Mouse (Mus musculus) hindbrain, embryonic 14.5 days (tissue): ENCODE results near the gene Col6a4. TPM values are rescaled to one million over a fixed set of nuclear protein-coding genes. Genes with fewer than 3 reads are reported as not detected.
A peak's percentile ranks its signal among the peaks of the same experiment; 100 is the strongest.

Experiments used
- ATAC-seq: fragments of 200-750 bp; cut with Nextera tagmentation; 2 replicates; pipeline ENCODE4 v1.8.0; 2017; ENCODE audit warnings: moderate number of reproducible peaks, mild to moderate bottlenecking, moderate TSS enrichment, moderate library complexity; ENCODE audit not compliant: low FRiP score
- DNase-seq: peaks from one replicate; pipeline ENCODE4 v3.0.0-alpha.2; 2015; ENCODE audit warnings: low spot score
- H3K27ac ChIP-seq: fragments of 300-500 bp; sonication (generic); 2 replicates; pipeline ENCODE4 v1.5.1; 2014; ENCODE audit warnings: mild to moderate bottlenecking, moderate library complexity
- H3K27me3 ChIP-seq: fragments of 300-500 bp; sonication (generic); 2 replicates; pipeline ENCODE4 v1.6.1; 2014; ENCODE audit warnings: mild to moderate bottlenecking, low read length, mixed read lengths; ENCODE audit not compliant: control insufficient read depth, insufficient read depth
- H3K36me3 ChIP-seq: fragments of 300-500 bp; sonication (generic); replicated peaks from 2 replicates; pipeline ENCODE4 v1.6.1; 2014; ENCODE audit not compliant: control insufficient read depth, insufficient read depth
- H3K4me1 ChIP-seq: fragments of 300-500 bp; sonication (generic); replicated peaks from 2 replicates; pipeline ENCODE4 v1.6.1; 2014; ENCODE audit warnings: antibody characterized with exemption, low read length, mixed read lengths; ENCODE audit not compliant: control insufficient read depth, insufficient read depth
- H3K4me2 ChIP-seq: fragments of 300-500 bp; sonication (generic); replicated peaks from 2 replicates; pipeline ENCODE4 v1.6.1; 2014; ENCODE audit warnings: mild to moderate bottlenecking, moderate library complexity
- H3K4me3 ChIP-seq: fragments of 300-500 bp; sonication (generic); replicated peaks from 2 replicates; pipeline ENCODE4 v1.5.1; 2014; ENCODE audit warnings: mild to moderate bottlenecking, low read length
- H3K9ac ChIP-seq: fragments of 300-500 bp; sonication (generic); 2 replicates; pipeline ENCODE4 v1.6.1; 2014
- H3K9me3 ChIP-seq: fragments of 300-500 bp; sonication (generic); 2 replicates; pipeline ENCODE4 v1.6.1; 2016; ENCODE audit warnings: low read length; ENCODE audit not compliant: control insufficient read depth
- WGBS: fragments of 180-500 bp; shearing (Covaris S2); extraction: QIAGEN DNeasy Blood & Tissue Kit; methylation state at CpG from one replicate; pipeline ENCODE4 v1.1.7; 2014; 5-methylcytosine and 5-hydroxymethylcytosine counted together
- polyA plus RNA-seq: library from polyadenylated mRNA; unstranded; fragments of >200 nt; fragmentation: Nextera tagmentation; extraction: Ambion mirVana; gene quantifications from 2 replicates; pipeline ENCODE4 v1.2.1, GENCODE M21; 2014

The Col6a4 gene
- 0.32 and 0.87 TPM in 2 replicates for polyA plus RNA-seq

DNA sequence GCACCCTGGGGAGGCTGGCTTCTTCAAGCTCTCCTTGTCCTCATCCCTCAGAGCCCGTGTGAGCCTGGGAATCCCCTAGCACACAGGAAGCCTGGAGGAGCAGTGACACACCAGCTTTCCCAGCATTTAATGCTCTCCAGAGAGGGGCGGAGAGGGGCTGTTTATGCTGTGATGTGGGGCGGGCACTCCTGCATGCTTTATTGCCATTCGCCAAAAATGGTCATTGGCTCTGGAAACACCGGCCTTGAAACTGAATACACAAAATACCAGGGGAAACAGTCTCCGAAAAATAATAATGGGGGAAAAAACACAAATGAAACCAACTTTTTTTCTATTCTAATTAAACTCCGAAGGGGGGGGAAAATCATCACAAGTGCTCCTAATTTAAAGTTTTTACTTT lies at the start of gene Col6a4:
TSS of gene Col6a4 (minus strand) at position 101 of the 400 bp plus-strand sequence.
- no peak for ATAC-seq
- H3K27ac ChIP-seq = no peak within 1 kb of the TSS
- 68% methylated on average over 7 of the region's 7 CpGs for WGBS

DNA sequence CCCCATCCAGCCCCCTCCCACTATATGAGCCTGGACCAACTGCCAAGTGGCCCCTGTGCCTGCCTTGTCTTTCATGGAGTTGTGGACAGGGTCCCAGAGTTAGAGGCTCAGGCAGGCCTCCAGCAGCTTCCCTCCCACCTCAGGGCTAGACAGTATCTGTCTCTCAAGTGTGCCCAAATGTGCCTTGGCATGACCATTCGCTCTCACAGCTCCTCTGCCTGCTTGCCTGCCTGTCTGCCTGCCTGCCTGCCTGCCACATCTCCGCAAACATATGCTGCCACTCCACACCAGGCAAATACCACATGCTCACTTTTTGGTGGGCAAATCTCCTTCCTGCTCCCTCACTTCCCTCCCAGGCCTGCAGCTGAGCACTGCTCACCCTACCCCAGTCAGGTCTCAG lies 49.0 kb upstream of the Col6a4 start:
- ATAC-seq (no peak), DNase-seq (no peak)
- Histone ChIP-seq H3K4me2 (no peak overlapping the region), H3K4me3 (no peak overlapping the region), H3K36me3 (no peaks in the 10 kb centered on the region), H3K9me3 (no peaks in the 10 kb centered on the region), H3K9ac (no peak overlapping the region), H3K4me1 (peaks cover 31% of the 10 kb centered on the region), H3K27me3 (no peaks in the 10 kb centered on the region), H3K27ac (no peak overlapping the region)
- 71% methylated on average over 2 of the region's 2 CpGs for WGBS

More for the DNA sequence above, at the start of gene Col6a4:
- Histone ChIP-seq H3K9me3 (no peaks in the 10 kb centered on the region), H3K9ac (no peak within 1 kb of the TSS), H3K4me1 (no peaks in the 10 kb centered on the region), H3K36me3 (no peaks in the 10 kb centered on the region), H3K27me3 (no peaks in the 10 kb centered on the region), H3K4me2 (no peak within 1 kb of the TSS), H3K4me3 (no peak within 1 kb of the TSS)
- DNase-seq = no peak

DNA sequence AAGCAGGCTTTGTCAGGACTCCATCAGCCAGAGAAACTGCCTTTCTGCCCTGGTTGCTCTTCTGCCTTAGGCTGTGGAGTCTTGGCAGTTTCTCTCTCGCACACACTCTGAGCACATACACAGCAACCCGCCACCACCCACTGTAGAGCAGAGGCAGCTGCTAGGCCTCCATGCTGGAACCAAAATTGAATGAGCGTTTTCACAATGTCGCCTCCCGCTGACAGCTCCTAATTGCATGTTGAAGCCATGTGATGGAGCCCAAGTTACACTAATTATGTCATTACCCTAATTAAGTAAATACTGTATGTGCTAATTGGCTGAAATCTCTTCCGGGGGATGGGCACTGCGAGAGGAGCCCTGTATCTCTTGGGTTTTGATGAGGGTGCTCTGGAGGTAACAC lies 47.6 kb upstream of the Col6a4 start:
- ATAC-seq (no peak), DNase-seq (no peak)
- no peaks in the 10 kb centered on the region for H3K27me3 ChIP-seq
- no peak overlapping the region for H3K9ac ChIP-seq
- H3K27ac ChIP-seq = peak overlapping the region; percentile 55; the same call in 1 of the 2 replicates
- no peak overlapping the region for H3K4me3 ChIP-seq
- H3K36me3 ChIP-seq = no peaks in the 10 kb centered on the region
- H3K9me3 ChIP-seq = no peaks in the 10 kb centered on the region
- WGBS = 59% methylated on average over 7 of the region's 7 CpGs
- H3K4me1 ChIP-seq = peaks cover 27% of the 10 kb centered on the region
- H3K4me2 ChIP-seq = no peak overlapping the region

DNA sequence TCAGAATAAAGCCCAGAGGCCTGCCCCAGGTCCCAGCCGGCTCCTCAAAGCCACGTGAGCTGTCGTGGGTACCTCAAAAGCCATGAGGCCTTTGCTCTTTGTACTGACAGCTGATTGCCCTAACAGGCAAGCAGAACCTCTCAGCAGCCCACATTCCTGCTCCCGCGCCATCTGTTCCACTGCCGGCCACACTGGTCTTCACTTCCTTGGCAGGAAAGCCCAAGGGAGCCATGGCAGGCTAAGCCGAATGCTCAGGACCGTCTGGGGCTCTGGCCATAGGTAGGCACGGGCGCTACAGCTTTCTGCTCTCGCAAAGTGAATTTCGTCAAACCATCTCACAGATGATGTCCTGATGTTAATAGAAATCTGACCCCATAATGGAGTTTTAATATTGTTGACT lies 45.4 kb upstream of the Col6a4 start:
- 54% methylated on average over 12 of the region's 12 CpGs for WGBS
- DNase-seq (no peak), ATAC-seq (no peak)
- Histone ChIP-seq H3K9me3 (no peaks in the 10 kb centered on the region), H3K4me2 (no peak overlapping the region), H3K27me3 (no peaks in the 10 kb centered on the region), H3K36me3 (no peaks in the 10 kb centered on the region), H3K4me3 (no peak overlapping the region), H3K4me1 (peaks cover 21% of the 10 kb centered on the region), H3K27ac (peak overlapping the region; percentile 48; the same call in 1 of the 2 replicates), H3K9ac (no peak overlapping the region)

DNA sequence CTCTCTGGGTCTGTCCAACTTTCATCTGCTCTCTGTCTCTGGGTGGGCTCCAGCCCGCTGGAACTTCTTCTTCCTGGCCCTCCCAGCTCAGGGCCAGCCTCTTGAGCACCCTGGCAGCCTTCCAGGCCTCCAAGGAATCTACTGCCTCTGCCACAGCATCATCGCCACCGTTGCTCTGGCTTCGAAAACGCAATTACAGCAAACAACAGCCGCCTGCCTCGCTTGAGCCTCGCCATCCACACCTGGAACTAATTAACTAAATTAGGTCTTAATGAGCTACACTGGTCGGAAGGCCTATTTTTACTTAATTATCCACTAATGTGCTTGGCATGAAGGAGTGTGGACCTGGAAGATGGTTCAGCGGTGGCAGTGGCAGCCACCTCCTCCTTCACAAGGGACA lies 43.2 kb upstream of the Col6a4 start:
- Histone ChIP-seq H3K4me2 (no peak overlapping the region), H3K4me3 (no peak overlapping the region), H3K9me3 (no peaks in the 10 kb centered on the region), H3K4me1 (peaks cover 17% of the 10 kb centered on the region; the same call in 1 of the 2 replicates), H3K36me3 (no peaks in the 10 kb centered on the region), H3K27me3 (no peaks in the 10 kb centered on the region), H3K27ac (peak overlapping the region; percentile 44), H3K9ac (no peak overlapping the region)
- peak; percentile 51; the same call in 1 of the 2 replicates for ATAC-seq
- DNase-seq = peak; percentile 67
- WGBS = 41% methylated on average over 10 of the region's 10 CpGs

DNA sequence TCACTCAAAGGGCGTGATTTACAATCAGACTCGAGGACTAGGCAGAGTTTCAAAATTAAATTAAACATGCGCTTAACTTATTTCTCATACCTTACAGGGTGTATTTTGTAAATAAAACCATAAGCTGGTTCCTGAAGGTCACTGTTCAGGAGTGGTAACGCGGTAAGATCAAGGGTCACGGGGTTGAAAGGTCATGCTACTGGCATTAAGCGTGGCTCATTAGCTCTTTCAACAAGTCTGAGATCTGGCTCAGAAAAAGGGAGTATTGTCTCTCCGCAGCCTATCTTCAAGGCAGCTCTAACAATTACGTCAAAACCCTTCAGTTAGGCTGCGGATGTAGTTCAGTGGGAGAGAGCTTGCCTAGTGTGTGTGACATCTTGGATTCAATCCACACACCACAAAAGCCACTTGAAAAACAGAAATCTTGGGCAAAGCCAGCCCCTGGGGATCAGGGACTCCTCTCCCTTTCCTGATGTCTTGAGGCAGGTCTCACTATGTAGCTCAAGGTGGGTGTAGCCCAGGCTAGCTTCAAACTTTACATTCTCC lies 41.2 kb upstream of the Col6a4 start:
- H3K9ac ChIP-seq = no peak overlapping the region
- no peaks in the 10 kb centered on the region for H3K9me3 ChIP-seq
- H3K36me3 ChIP-seq = no peaks in the 10 kb centered on the region
- peaks cover 17% of the 10 kb centered on the region; the same call in 1 of the 2 replicates for H3K4me1 ChIP-seq
- ATAC-seq (no peak), DNase-seq (no peak)
- H3K4me2 ChIP-seq = no peak overlapping the region
- no peaks in the 10 kb centered on the region for H3K27me3 ChIP-seq
- H3K4me3 ChIP-seq = no peak overlapping the region
- no peak overlapping the region for H3K27ac ChIP-seq
- WGBS = 38% methylated on average over 10 of the region's 10 CpGs

DNA sequence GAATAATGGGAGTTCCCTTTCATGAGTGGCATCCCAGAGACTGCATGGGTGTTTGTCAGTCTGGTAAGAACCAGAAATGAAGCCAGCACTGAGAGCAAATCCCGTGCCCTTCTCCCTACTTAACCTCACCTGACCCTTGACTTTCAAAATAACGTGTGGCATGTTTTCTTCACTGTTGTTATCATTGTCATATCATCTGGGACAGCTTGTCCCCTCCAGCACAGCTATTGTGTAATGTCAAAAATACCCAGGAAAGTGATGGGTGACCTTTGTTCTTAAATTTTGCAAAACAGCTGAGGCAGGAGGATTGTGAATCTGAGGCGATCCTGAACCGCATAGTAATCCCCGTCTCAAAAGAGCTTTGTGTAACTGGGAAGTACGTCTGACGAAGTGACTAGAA lies 33.7 kb upstream of the Col6a4 start:
- H3K36me3 ChIP-seq = no peaks in the 10 kb centered on the region
- H3K4me3 ChIP-seq = no peak overlapping the region
- peaks cover 19% of the 10 kb centered on the region for H3K4me1 ChIP-seq
- 85% methylated on average over 7 of the region's 7 CpGs for whole genome bisulfite sequencing
- no peak overlapping the region for H3K27ac ChIP-seq
- no peak overlapping the region for H3K9ac ChIP-seq
- no peaks in the 10 kb centered on the region for H3K9me3 ChIP-seq
- H3K27me3 ChIP-seq = no peaks in the 10 kb centered on the region
- H3K4me2 ChIP-seq = no peak overlapping the region
- no peak for DNase-seq
- no peak for ATAC-seq

DNA sequence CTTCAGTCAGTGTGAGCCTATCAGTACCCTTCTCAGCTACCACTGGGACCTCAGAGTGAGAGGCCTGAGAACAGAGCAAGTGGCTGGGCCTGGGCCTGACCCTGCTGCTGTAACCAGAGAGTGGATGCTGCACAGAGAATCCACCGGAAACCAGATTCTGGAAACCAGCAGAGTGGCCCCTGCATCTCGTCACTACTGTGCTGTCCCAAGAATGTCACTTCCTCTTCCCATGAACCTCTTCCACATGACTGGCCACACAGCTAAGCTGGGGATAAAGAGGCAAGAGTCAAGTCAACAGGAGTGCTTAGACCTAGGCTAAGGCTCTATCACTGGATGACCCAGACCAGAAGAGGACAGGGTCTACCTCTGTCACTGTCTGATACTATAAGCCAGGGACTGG lies 32.5 kb upstream of the Col6a4 start:
- DNase-seq (no peak), ATAC-seq (no peak)
- Histone ChIP-seq H3K9me3 (no peaks in the 10 kb centered on the region; the same call in 1 of the 2 replicates), H3K27ac (no peak overlapping the region), H3K36me3 (no peaks in the 10 kb centered on the region), H3K9ac (no peak overlapping the region), H3K4me1 (peaks cover 19% of the 10 kb centered on the region), H3K27me3 (no peaks in the 10 kb centered on the region), H3K4me2 (no peak overlapping the region), H3K4me3 (no peak overlapping the region)
- WGBS = 88% methylated on average over 2 of the region's 2 CpGs

DNA sequence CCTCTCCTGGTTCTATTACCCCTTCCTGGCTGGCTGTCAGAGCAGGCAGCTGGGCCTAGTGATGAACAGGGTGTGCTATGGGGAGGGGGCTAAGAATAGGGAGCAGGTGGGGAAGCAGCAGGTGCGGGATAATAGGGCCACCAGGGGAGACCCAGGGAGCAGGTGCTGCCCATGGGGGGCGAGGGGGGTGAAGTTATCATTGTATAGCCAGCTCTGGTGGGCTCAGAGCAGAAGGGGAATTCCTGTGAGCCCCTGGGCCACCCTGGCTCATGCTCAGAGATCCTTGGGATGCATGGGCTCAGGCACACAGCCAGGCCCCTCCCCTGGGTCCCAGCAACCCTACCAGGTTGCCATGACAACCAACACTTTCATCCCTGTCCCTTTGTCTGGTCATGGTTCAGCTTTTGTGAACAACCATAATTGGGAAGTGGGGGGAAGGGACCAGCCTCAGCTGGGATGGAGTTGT lies 30.2 kb upstream of the Col6a4 start:
- no peaks in the 10 kb centered on the region for H3K36me3 ChIP-seq
- H3K4me3 ChIP-seq = no peak overlapping the region
- no peaks in the 10 kb centered on the region; the same call in 1 of the 2 replicates for H3K9me3 ChIP-seq
- H3K9ac ChIP-seq = no peak overlapping the region
- peak; percentile 94 for ATAC-seq
- DNase-seq = peak; percentile 80
- 11% methylated on average over 2 of the region's 2 CpGs for WGBS
- H3K27me3 ChIP-seq = no peaks in the 10 kb centered on the region
- peaks cover 19% of the 10 kb centered on the region for H3K4me1 ChIP-seq
- no peak overlapping the region for H3K4me2 ChIP-seq
- H3K27ac ChIP-seq = peak overlapping the region; percentile 73
